Mouse (Mus musculus): ENCODE measurements around the gene Syne2. TPM values are rescaled to one million over a fixed set of nuclear protein-coding genes. Genes with fewer than 3 reads are reported as not detected.

Syne2 gene
- total and polyA plus RNA-seq, 3 experiments, result 3.9 to 7.5 (median 4.9) TPM

GRCm38 (mm10) chr12:76049343-76049742, 231.4 kb downstream of the Syne2 start:
- no peak for TF ChIP-seq ETS1 (conservative IDR thresholded peaks at IDR 0.05; ENCODE audit: low read depth, low read length)
- no peak for TF ChIP-seq KAT2A (IDR thresholded peaks at IDR 0.05; ENCODE audit: insufficient replicate concordance, low read length)
- no peak for TF ChIP-seq UBTF (IDR thresholded peaks at IDR 0.05; ENCODE audit: low read depth, low read length)
- no peak for TF ChIP-seq NELFE (IDR thresholded peaks at IDR 0.05; ENCODE audit: low read depth, low read length)
- no peak for TF ChIP-seq BHLHE40 (IDR thresholded peaks at IDR 0.05; ENCODE audit: low read depth, low read length)
- in situ Hi-C loops (cut with MboI; ENCODE audit: low pct_ligation_motif_present, low pct_unique_long_range_greater_than_20kb, low sequenced_read_pairs), result no loop called here
- Histone ChIP-seq H3K27ac (ENCODE audit: insufficient read depth, low read depth) (no peak overlapping the region), H3K4me1 (ENCODE audit: control insufficient read depth in 1 of 2, insufficient read depth in 2 of 2) (peaks cover 5 to 6% of the 10 kb centered on the region in 2 experiments; a peak in 2 of 4 replicates), H3K9me3 (replicated peaks; ENCODE audit: low read length) (no peaks in the 10 kb centered on the region), H3K79me2 (replicated peaks; ENCODE audit: control insufficient read depth, extremely low read depth, insufficient read depth, poor library complexity, severe bottlenecking) (no peaks in the 10 kb centered on the region), H3K36me3 (replicated peaks in 1 of 2; ENCODE audit: control insufficient read depth in 1 of 2, insufficient read depth in 1 of 2, low read length in 1 of 2) (peaks cover 0 to 13% of the 10 kb centered on the region in 2 experiments), H3K9ac (ENCODE audit: insufficient read depth, low read depth) (no peak overlapping the region), H3K27me3 (replicated peaks) (no peaks in the 10 kb centered on the region), H3K4me3 (replicated peaks in 1 of 3; ENCODE audit: low read depth in 2 of 3, low read length in 2 of 3, poor library complexity in 1 of 3) (no peak overlapping the region), H3K4me2 (ENCODE audit: insufficient read depth, low read depth, poor library complexity, severe bottlenecking) (no peak overlapping the region)
- no peak for DNase-seq (ENCODE audit: extremely low read depth)
- dilution Hi-C loops (cut with MboI; ENCODE audit: extremely low pct_ligation_motif_present, extremely low pct_unique_long_range_greater_than_20kb, low sequenced_read_pairs), result no loop called here

GRCm38 (mm10) chr12:76051879-76052278, 233.9 kb downstream of the Syne2 start:
- no peak overlapping the region for H3K4me2 ChIP-seq (ENCODE audit: insufficient read depth, low read depth, poor library complexity, severe bottlenecking)
- no peak overlapping the region for H3K9ac ChIP-seq (ENCODE audit: insufficient read depth, low read depth)
- dilution Hi-C loops (cut with MboI; ENCODE audit: extremely low pct_ligation_motif_present, extremely low pct_unique_long_range_greater_than_20kb, low sequenced_read_pairs) (no loop called here), in situ Hi-C loops (cut with MboI; ENCODE audit: low pct_ligation_motif_present, low pct_unique_long_range_greater_than_20kb, low sequenced_read_pairs) (no loop called here)
- 0 out of 2 replicates have a peak, but pooled peaks have one; percentile 19 for TF ChIP-seq MYC (IDR thresholded peaks at IDR 0.05; ENCODE audit: low read depth, low read length)
- TF ChIP-seq MEF2A (IDR thresholded peaks at IDR 0.05; ENCODE audit: borderline replicate concordance, low read depth, low read length), result peak; percentile 29; the same call in 1 of the 2 replicates
- no peak for TF ChIP-seq ZKSCAN1 (IDR thresholded peaks at IDR 0.05; ENCODE audit: borderline replicate concordance, low read depth, low read length)
- TF ChIP-seq CHD1 (IDR thresholded peaks at IDR 0.05; ENCODE audit: low read depth, low read length), result no peak
- peak; percentile 32; the same call in 1 of the 2 replicates for TF ChIP-seq EP300 (IDR thresholded peaks at IDR 0.05; ENCODE audit: low read length)
- peak; percentile 92 for TF ChIP-seq MAFK (IDR thresholded peaks at IDR 0.05; ENCODE audit: insufficient replicate concordance, low read length)
- TF ChIP-seq SMC3 (IDR thresholded peaks at IDR 0.05; ENCODE audit: low read depth, low read length), result no peak
- 0 out of 2 replicates have a peak, but pooled peaks have one; percentile 39 for TF ChIP-seq JUND (conservative IDR thresholded peaks at IDR 0.05; ENCODE audit: low read depth, low read length)
- no peak for TF ChIP-seq POLR2AphosphoS2 (IDR thresholded peaks at IDR 0.05; ENCODE audit: low read depth, low read length)
- H3K36me3 ChIP-seq (replicated peaks in 1 of 2; ENCODE audit: control insufficient read depth in 1 of 2, insufficient read depth in 1 of 2, low read length in 1 of 2), result peaks cover 0 to 18% of the 10 kb centered on the region in 2 experiments
- H3K9me3 ChIP-seq (replicated peaks; ENCODE audit: low read length), result no peaks in the 10 kb centered on the region
- no peak overlapping the region for H3K27ac ChIP-seq (ENCODE audit: insufficient read depth, low read depth)
- no peaks in the 10 kb centered on the region for H3K27me3 ChIP-seq (replicated peaks)
- no peak overlapping the region for H3K4me3 ChIP-seq (replicated peaks in 1 of 3; ENCODE audit: low read depth in 2 of 3, low read length in 2 of 3, poor library complexity in 1 of 3)
- no peaks in the 10 kb centered on the region for H3K79me2 ChIP-seq (replicated peaks; ENCODE audit: control insufficient read depth, extremely low read depth, insufficient read depth, poor library complexity, severe bottlenecking)
- DNase-seq (ENCODE audit: extremely low read depth), result peak; percentile 29
- H3K4me1 ChIP-seq (ENCODE audit: control insufficient read depth in 1 of 2, insufficient read depth in 2 of 2), result peaks cover 5 to 6% of the 10 kb centered on the region in 2 experiments; a peak in 2 of 4 replicates

Data from CH12.LX (cell line).